Mouse (Mus musculus): Measurements from ENCODE around the gene Vmn1r119. TPM values are rescaled to one million over a fixed set of nuclear protein-coding genes. Genes with fewer than 3 reads are reported as not detected.
"Not testable (repeated sequence)": the region's sequence is repeated elsewhere in the genome, so short reads cannot be mapped to it uniquely, and the experiment has no call there.

The Vmn1r119 gene
- not detected in 2 replicates for polyA plus RNA-seq (2015; fragmentation: Nextera tagmentation; extraction: Ambion mirVana)

DNA sequence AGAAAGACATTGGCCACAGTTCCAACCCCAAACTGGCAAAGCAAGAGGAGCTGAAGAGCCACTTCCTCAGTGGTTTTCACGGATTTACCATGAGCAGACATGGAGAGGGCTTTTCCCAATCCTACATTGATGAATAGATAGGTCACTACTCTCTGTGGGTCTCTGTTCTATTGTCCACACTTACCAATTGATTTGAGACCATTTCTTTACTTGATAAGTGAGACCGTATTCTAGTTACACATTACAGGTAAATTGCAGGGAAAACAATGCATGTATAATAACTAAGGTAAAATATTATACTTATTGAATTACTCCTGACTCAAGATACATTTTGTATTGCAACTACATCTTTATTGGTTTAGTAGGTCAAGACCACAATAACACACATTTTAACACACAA is at the start of gene Vmn1r119:
TSS of gene Vmn1r119 (minus strand) at position 101 of the 400 bp plus-strand sequence.
- H3K9me3 ChIP-seq; H3K36me3 ChIP-seq; H3K9ac ChIP-seq (replicated peaks); ATAC-seq; H3K27me3 ChIP-seq; H3K4me1 ChIP-seq (replicated peaks); H3K4me3 ChIP-seq (replicated peaks); H3K27ac ChIP-seq; H3K4me2 ChIP-seq (replicated peaks): not testable (repeated sequence)
- WGBS, result no CpG with 5 or more reads among the region's 2 CpGs

DNA sequence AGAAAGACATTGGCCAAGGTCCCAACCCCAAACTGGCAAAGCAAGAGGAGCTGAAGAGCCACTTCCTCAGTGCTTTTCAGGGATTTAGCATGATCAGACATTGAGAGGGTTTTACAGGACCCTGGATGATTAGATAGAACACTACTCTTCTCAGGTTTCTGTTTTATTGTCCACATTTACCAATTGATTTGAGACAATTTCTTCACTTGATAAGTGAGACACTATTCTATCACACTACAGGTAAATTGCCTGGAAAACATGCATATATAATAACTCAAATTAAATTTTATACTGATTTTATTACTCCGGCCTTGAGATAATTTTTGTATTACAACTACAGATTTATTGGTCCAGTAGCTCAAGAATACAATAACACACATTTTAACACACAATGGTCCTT is 41.4 kb upstream of the Vmn1r119 start, which contains the start of gene Vmn1r120:
TSS of gene Vmn1r120 (minus strand) at position 101 of the 400 bp plus-strand sequence.
- ATAC-seq; H3K4me3 ChIP-seq (replicated peaks); H3K9me3 ChIP-seq; H3K4me2 ChIP-seq (replicated peaks); H3K9ac ChIP-seq (replicated peaks); H3K36me3 ChIP-seq; H3K27me3 ChIP-seq; H3K27ac ChIP-seq; H3K4me1 ChIP-seq (replicated peaks): not testable (repeated sequence)
- WGBS, result 90% methylated on average over 1 of the region's 1 CpGs

Other genes starting within 250 kb of the Vmn1r119 start
- gene Vmn1r112, start 241.3 kb downstream of the Vmn1r119 start, polyA plus RNA-seq (2015; fragmentation: Nextera tagmentation; extraction: Ambion mirVana), result not detected in 2 replicates
- gene Vmn1r113, start 225.2 kb downstream of the Vmn1r119 start, polyA plus RNA-seq (2015; fragmentation: Nextera tagmentation; extraction: Ambion mirVana), result not detected in 2 replicates
- not detected in 2 replicates for gene Vmn1r114, start 200.3 kb downstream of the Vmn1r119 start, polyA plus RNA-seq (2015; fragmentation: Nextera tagmentation; extraction: Ambion mirVana)
- not detected in 2 replicates for gene Vmn1r115, start 167.5 kb downstream of the Vmn1r119 start, polyA plus RNA-seq (2015; fragmentation: Nextera tagmentation; extraction: Ambion mirVana)
- not detected in 2 replicates for gene Vmn1r116, start 140.2 kb downstream of the Vmn1r119 start, polyA plus RNA-seq (2015; fragmentation: Nextera tagmentation; extraction: Ambion mirVana)
- gene Vmn1r117, start 128.3 kb downstream of the Vmn1r119 start, polyA plus RNA-seq (2015; fragmentation: Nextera tagmentation; extraction: Ambion mirVana), result not detected in 2 replicates
- not detected in 2 replicates for gene Vmn1r118, start 100.1 kb downstream of the Vmn1r119 start, polyA plus RNA-seq (2015; fragmentation: Nextera tagmentation; extraction: Ambion mirVana)
- gene Vmn1r120, start 41.3 kb upstream of the Vmn1r119 start, polyA plus RNA-seq (2015; fragmentation: Nextera tagmentation; extraction: Ambion mirVana), result not detected in 2 replicates
- gene Vmn1r121, start 86.1 kb upstream of the Vmn1r119 start, polyA plus RNA-seq (2015; fragmentation: Nextera tagmentation; extraction: Ambion mirVana), result not detected in 2 replicates
- not detected in 2 replicates for gene Vmn1r122, start 121.7 kb upstream of the Vmn1r119 start, polyA plus RNA-seq (2015; fragmentation: Nextera tagmentation; extraction: Ambion mirVana)
- not detected in 2 replicates for gene Vmn1r123, start 149.7 kb upstream of the Vmn1r119 start, polyA plus RNA-seq (2015; fragmentation: Nextera tagmentation; extraction: Ambion mirVana)
- not detected in 2 replicates for gene Gm5157, start 178.0 kb upstream of the Vmn1r119 start, polyA plus RNA-seq (2015; fragmentation: Nextera tagmentation; extraction: Ambion mirVana)
- gene Vmn1r124, start 248.2 kb upstream of the Vmn1r119 start, polyA plus RNA-seq (2015; fragmentation: Nextera tagmentation; extraction: Ambion mirVana), result not detected in 2 replicates